Mouse (Mus musculus) spleen, adult 2 months (tissue): ENCODE results near the gene Rbms3.

Experiments used
- CTCF ChIP-seq: fragments of 200-500 bp; IDR thresholded peaks from 2 replicates; pipeline ENCODE4 v1.5.1; 2011; ENCODE audit warnings: mild to moderate bottlenecking, inconsistent platforms; ENCODE audit not compliant: insufficient read depth, insufficient read length, insufficient replicate concordance; ENCODE audit errors: extremely low read depth
- POLR2A ChIP-seq: fragments of 200-500 bp; IDR thresholded peaks from 2 replicates; pipeline ENCODE4 v1.6.1; 2011; ENCODE audit warnings: low read depth, low read length, inconsistent platforms

GRCm38 (mm10) chr9:117125844-117126243 is 503.9 kb downstream of the Rbms3 start:
- TF ChIP-seq CTCF (no peak), POLR2A (no peak)
